Mouse (Mus musculus): ENCODE data around the gene Slc25a22. TPM values are rescaled to one million over a fixed set of nuclear protein-coding genes. Genes with fewer than 3 reads are reported as not detected.

Slc25a22 gene
- polyA plus RNA-seq, 1 experiment: 328 TPM

GRCm38 (mm10) chr7:141460001-141460390, 22.3 kb upstream of the Slc25a22 start:
- Histone ChIP-seq H3K27ac (ENCODE audit: insufficient read depth, low read length) (peak overlapping the region; percentile 49; the same call in 1 of the 2 replicates), H3K27me3 (ENCODE audit: control insufficient read depth, insufficient read depth, low read length) (no peaks in the 10 kb centered on the region), H3K4me3 (replicated peaks; ENCODE audit: insufficient read depth, low read depth, low read length) (no peak overlapping the region), H3K4me1 (ENCODE audit: control insufficient read depth, insufficient read depth, low read length) (peaks cover 58% of the 10 kb centered on the region)
- WGBS: 43% methylated on average over 5 of the region's 5 CpGs
- DNase-seq: no peak
- TF ChIP-seq CTCF (IDR thresholded peaks at IDR 0.05; ENCODE audit: borderline replicate concordance, insufficient read depth, low read depth, low read length) (no peak), POLR2A (IDR thresholded peaks at IDR 0.05; ENCODE audit: borderline replicate concordance, insufficient read depth, low read length) (no peak)

GRCm38 (mm10) chr7:141459301-141459711, 21.6 kb upstream of the Slc25a22 start:
- peak; percentile 82 to 84 for DNase-seq
- TF ChIP-seq POLR2A (IDR thresholded peaks at IDR 0.05; ENCODE audit: borderline replicate concordance, insufficient read depth, low read length) (no peak), CTCF (IDR thresholded peaks at IDR 0.05; ENCODE audit: borderline replicate concordance, insufficient read depth, low read depth, low read length) (0 out of 2 replicates have a peak, but pooled peaks have one; percentile 12)
- no peak overlapping the region for H3K4me3 ChIP-seq (replicated peaks; ENCODE audit: insufficient read depth, low read depth, low read length)
- H3K27ac ChIP-seq (ENCODE audit: insufficient read depth, low read length): peak overlapping the region; percentile 49
- peaks cover 62% of the 10 kb centered on the region for H3K4me1 ChIP-seq (ENCODE audit: control insufficient read depth, insufficient read depth, low read length)
- H3K27me3 ChIP-seq (ENCODE audit: control insufficient read depth, insufficient read depth, low read length): no peaks in the 10 kb centered on the region
- WGBS: 18% methylated on average over 17 of the region's 17 CpGs

GRCm38 (mm10) chr7:141458661-141459060, 21.0 kb upstream of the Slc25a22 start:
- Histone ChIP-seq H3K27ac (ENCODE audit: insufficient read depth, low read length) (peak overlapping the region; percentile 49), H3K27me3 (ENCODE audit: control insufficient read depth, insufficient read depth, low read length) (no peaks in the 10 kb centered on the region), H3K4me3 (replicated peaks; ENCODE audit: insufficient read depth, low read depth, low read length) (no peak overlapping the region), H3K4me1 (ENCODE audit: control insufficient read depth, insufficient read depth, low read length) (peaks cover 62% of the 10 kb centered on the region)
- 81% methylated on average over 11 of the region's 11 CpGs for WGBS
- no peak for DNase-seq
- TF ChIP-seq CTCF (IDR thresholded peaks at IDR 0.05; ENCODE audit: borderline replicate concordance, insufficient read depth, low read depth, low read length) (no peak), POLR2A (IDR thresholded peaks at IDR 0.05; ENCODE audit: borderline replicate concordance, insufficient read depth, low read length) (no peak)

GRCm38 (mm10) chr7:141457986-141458660, 20.4 kb upstream of the Slc25a22 start:
- H3K27me3 ChIP-seq (ENCODE audit: control insufficient read depth, insufficient read depth, low read length): no peaks in the 10 kb centered on the region
- no peak overlapping the region for H3K4me3 ChIP-seq (replicated peaks; ENCODE audit: insufficient read depth, low read depth, low read length)
- peak overlapping the region; percentile 12; the same call in 1 of the 2 replicates for H3K27ac ChIP-seq (ENCODE audit: insufficient read depth, low read length)
- 63% methylated on average over 15 of the region's 15 CpGs for WGBS
- peak; percentile 55 to 65 for DNase-seq
- peaks cover 62% of the 10 kb centered on the region for H3K4me1 ChIP-seq (ENCODE audit: control insufficient read depth, insufficient read depth, low read length)
- TF ChIP-seq CTCF (IDR thresholded peaks at IDR 0.05; ENCODE audit: borderline replicate concordance, insufficient read depth, low read depth, low read length) (peak; percentile 63), POLR2A (IDR thresholded peaks at IDR 0.05; ENCODE audit: borderline replicate concordance, insufficient read depth, low read length) (no peak)

- H3K27me3 ChIP-seq (ENCODE audit: control insufficient read depth, insufficient read depth, low read length): no peaks in the 10 kb centered on the region
- H3K4me3 ChIP-seq (replicated peaks; ENCODE audit: insufficient read depth, low read depth, low read length): no peak overlapping the region
- TF ChIP-seq CTCF (IDR thresholded peaks at IDR 0.05; ENCODE audit: borderline replicate concordance, insufficient read depth, low read depth, low read length) (no peak), POLR2A (IDR thresholded peaks at IDR 0.05; ENCODE audit: borderline replicate concordance, insufficient read depth, low read length) (no peak)
- peak overlapping the region; percentile 91 for H3K27ac ChIP-seq (ENCODE audit: insufficient read depth, low read length)
- DNase-seq: peak; percentile 42 to 48
- WGBS: 50% methylated on average over 14 of the region's 14 CpGs
- peaks cover 58% of the 10 kb centered on the region for H3K4me1 ChIP-seq (ENCODE audit: control insufficient read depth, insufficient read depth, low read length)
Measured at GRCm38 (mm10) chr7:141457236-141457635, 19.5 kb upstream of the Slc25a22 start.

GRCm38 (mm10) chr7:141456739-141457138, 19.0 kb upstream of the Slc25a22 start:
- no peak for DNase-seq
- peaks cover 55% of the 10 kb centered on the region for H3K4me1 ChIP-seq (ENCODE audit: control insufficient read depth, insufficient read depth, low read length)
- TF ChIP-seq POLR2A (IDR thresholded peaks at IDR 0.05; ENCODE audit: borderline replicate concordance, insufficient read depth, low read length): no peak
- no peak for TF ChIP-seq CTCF (IDR thresholded peaks at IDR 0.05; ENCODE audit: borderline replicate concordance, insufficient read depth, low read depth, low read length)
- H3K27ac ChIP-seq (ENCODE audit: insufficient read depth, low read length): peak overlapping the region; percentile 91
- 62% methylated on average over 6 of the region's 6 CpGs for WGBS
- peak overlapping the region; percentile 72 for H3K4me3 ChIP-seq (replicated peaks; ENCODE audit: insufficient read depth, low read depth, low read length)
- H3K27me3 ChIP-seq (ENCODE audit: control insufficient read depth, insufficient read depth, low read length): no peaks in the 10 kb centered on the region

- 1% methylated on average over 23 of the region's 23 CpGs for WGBS
Measured at GRCm38 (mm10) chr7:141455610-141456314, 18.1 kb upstream of the Slc25a22 start.

More at GRCm38 (mm10) chr7:141455610-141456314, 18.1 kb upstream of the Slc25a22 start:
- no peaks in the 10 kb centered on the region for H3K27me3 ChIP-seq (ENCODE audit: control insufficient read depth, insufficient read depth, low read length)
- TF ChIP-seq CTCF (IDR thresholded peaks at IDR 0.05; ENCODE audit: borderline replicate concordance, insufficient read depth, low read depth, low read length) (no peak), POLR2A (IDR thresholded peaks at IDR 0.05; ENCODE audit: borderline replicate concordance, insufficient read depth, low read length) (peak; percentile 35; the same call in 1 of the 2 replicates)
- peak overlapping the region; percentile 91 for H3K27ac ChIP-seq (ENCODE audit: insufficient read depth, low read length)
- peaks cover 52% of the 10 kb centered on the region for H3K4me1 ChIP-seq (ENCODE audit: control insufficient read depth, insufficient read depth, low read length)
- peak overlapping the region; percentile 72 for H3K4me3 ChIP-seq (replicated peaks; ENCODE audit: insufficient read depth, low read depth, low read length)
- peak; percentile 77 to 78 for DNase-seq

Measured in cerebellum, adult 2 months (tissue).